Mouse (Mus musculus): Measurements from ENCODE around the gene Matk. TPM values are rescaled to one million over a fixed set of nuclear protein-coding genes. Genes with fewer than 3 reads are reported as not detected.

Matk gene
- polyA plus RNA-seq, 1 experiment from 2014 or later: 1.6 TPM

DNA sequence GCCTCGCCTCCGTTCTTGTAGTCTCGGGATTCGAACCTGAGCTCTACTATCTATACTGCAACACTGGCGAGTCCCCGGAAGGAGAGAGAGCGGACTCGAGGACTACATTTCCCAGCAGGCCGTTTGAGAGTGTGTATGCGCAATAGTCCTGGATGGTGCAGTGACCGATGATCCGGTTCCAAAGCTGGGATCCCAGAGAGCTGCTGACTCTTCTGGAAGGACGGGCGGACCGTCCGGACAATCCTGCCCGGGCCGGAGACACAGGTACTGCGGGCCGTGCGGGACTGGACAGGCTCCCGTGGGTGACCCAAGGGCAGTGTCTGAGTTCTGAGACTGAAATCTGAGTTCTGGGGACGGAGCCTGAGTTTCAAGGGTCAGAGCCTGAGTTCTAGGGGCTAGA is 15.3 kb downstream of the Matk start:
- peak overlapping the region; percentile 73 for H3K27ac ChIP-seq
- peak overlapping the region; percentile 78 for H3K4me3 ChIP-seq
- H3K9me3 ChIP-seq (replicated peaks): no peaks in the 10 kb centered on the region
- peak overlapping the region; percentile 87 for H3K9ac ChIP-seq
- H3K4me1 ChIP-seq (replicated peaks): peaks cover 24% of the 10 kb centered on the region
- 3% methylated on average over 23 of the region's 23 CpGs for WGBS
- peak; percentile 50 for ATAC-seq (replicated peaks; ENCODE audit: insufficient number of reproducible peaks, insufficient read depth, low FRiP score, low read depth)
- H3K4me2 ChIP-seq: peak overlapping the region; percentile 78
- no peaks in the 10 kb centered on the region for H3K27me3 ChIP-seq
- H3K36me3 ChIP-seq: peaks cover 38% of the 10 kb centered on the region

DNA sequence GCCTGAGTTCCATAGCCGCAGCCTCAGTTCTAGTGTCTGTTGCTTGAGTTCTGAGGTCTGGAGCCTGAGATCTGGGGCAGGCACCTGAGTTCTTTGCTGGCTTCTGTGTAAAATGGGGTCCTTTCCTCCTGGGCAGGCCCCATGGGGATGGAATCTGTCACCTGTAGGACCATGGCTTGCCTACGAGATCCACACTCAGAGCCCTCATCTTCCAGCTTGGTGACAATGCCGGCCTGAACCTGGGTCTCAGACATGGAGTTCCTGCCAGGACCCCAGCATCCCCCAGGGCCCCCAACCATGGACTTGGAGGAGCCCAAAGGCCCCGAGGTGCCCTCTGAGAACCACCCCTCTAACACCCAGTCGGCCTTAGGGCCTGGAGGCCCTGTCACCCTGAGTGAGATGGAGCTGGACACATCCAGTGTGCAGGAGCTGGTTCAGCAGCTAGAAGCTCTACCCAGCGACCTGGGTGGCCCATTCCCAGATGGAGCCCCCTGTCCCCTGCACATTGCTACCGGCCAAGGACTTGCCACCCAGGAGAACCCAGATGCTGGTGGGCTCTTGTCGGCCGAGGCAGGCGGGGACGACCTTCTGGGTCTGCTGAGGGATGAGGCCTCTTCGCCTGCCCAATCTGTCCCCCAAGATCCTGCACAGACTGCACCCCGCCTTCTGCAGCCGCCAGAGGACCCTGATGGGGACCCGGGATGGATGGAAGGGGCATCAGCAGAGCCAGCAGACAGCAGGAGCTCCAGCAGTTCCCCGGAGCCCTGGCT is 16.1 kb downstream of the Matk start:
- Histone ChIP-seq H3K4me3 (peak overlapping the region; percentile 78), H3K9me3 (replicated peaks) (no peaks in the 10 kb centered on the region), H3K9ac (peak overlapping the region; percentile 87), H3K4me2 (peak overlapping the region; percentile 78), H3K27me3 (no peaks in the 10 kb centered on the region), H3K36me3 (peaks cover 41% of the 10 kb centered on the region), H3K4me1 (replicated peaks) (peaks cover 24% of the 10 kb centered on the region), H3K27ac (peak overlapping the region; percentile 73)
- 76% methylated on average over 16 of the region's 16 CpGs for WGBS
- ATAC-seq (replicated peaks; ENCODE audit: insufficient number of reproducible peaks, insufficient read depth, low FRiP score, low read depth): no peak

DNA sequence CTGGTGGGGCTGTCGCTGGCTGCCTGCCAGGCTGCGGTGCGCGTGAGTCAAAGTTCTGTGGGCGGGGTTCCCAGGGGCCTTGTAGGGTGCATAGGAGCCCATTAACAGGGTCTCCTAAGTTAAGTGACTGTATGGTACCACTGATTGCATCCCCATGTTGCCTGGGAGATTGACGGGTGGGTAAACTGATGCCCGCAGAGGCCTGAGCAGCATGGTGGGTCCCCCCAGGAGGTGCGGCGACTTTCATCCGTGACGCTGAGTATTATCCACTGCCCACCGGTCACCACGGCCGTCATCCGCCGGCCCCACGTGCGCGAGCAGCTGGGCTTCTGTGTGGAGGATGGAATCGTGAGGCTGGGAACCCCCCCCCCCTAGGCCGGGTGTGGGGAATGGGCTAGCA is 19.6 kb downstream of the Matk start:
- Histone ChIP-seq H3K9ac (no peak overlapping the region), H3K4me1 (replicated peaks) (peaks cover 14% of the 10 kb centered on the region), H3K36me3 (peaks cover 37% of the 10 kb centered on the region), H3K27ac (no peak overlapping the region), H3K4me2 (no peak overlapping the region), H3K4me3 (no peak overlapping the region), H3K27me3 (0 out of 2 replicates have a peak, but pooled peaks cover 3% of the 10 kb centered on the region), H3K9me3 (replicated peaks) (no peaks in the 10 kb centered on the region)
- 91% methylated on average over 21 of the region's 21 CpGs for WGBS
- no peak for ATAC-seq (replicated peaks; ENCODE audit: insufficient number of reproducible peaks, insufficient read depth, low FRiP score, low read depth)

DNA sequence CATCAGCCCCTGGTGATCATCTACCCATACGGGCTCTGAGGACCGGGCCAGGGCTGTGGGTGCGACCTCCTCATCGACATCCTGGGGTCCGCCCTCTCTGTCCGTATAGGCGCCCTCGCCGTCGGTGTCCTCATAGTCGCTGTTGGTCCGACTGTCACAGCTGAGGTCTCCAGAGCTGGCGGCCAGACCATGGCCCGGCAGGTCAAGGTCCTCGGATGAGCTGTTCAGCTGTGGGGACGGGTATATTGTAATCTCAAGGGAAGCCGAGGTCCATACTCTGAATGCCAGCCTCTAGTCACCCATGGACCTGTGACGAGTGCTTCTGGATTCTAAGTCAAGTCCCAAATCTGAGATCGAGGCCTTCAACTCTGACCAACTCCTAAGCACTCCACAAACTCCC is 21.1 kb downstream of the Matk start:
- ATAC-seq (replicated peaks; ENCODE audit: insufficient number of reproducible peaks, insufficient read depth, low FRiP score, low read depth): no peak
- H3K9me3 ChIP-seq (replicated peaks): no peaks in the 10 kb centered on the region
- peaks cover 13% of the 10 kb centered on the region for H3K27me3 ChIP-seq
- H3K4me3 ChIP-seq: no peak overlapping the region
- no peak overlapping the region for H3K27ac ChIP-seq
- H3K4me2 ChIP-seq: no peak overlapping the region
- 91% methylated on average over 19 of the region's 19 CpGs for WGBS
- no peak overlapping the region for H3K9ac ChIP-seq
- peaks cover 6% of the 10 kb centered on the region for H3K4me1 ChIP-seq (replicated peaks)
- H3K36me3 ChIP-seq: peaks cover 37% of the 10 kb centered on the region

- Histone ChIP-seq H3K27me3 (peaks cover 42% of the 10 kb centered on the region), H3K27ac (no peak overlapping the region), H3K9me3 (replicated peaks) (no peaks in the 10 kb centered on the region), H3K4me1 (replicated peaks) (peaks cover 7% of the 10 kb centered on the region), H3K4me3 (no peak overlapping the region), H3K36me3 (peaks cover 12% of the 10 kb centered on the region), H3K4me2 (no peak overlapping the region), H3K9ac (no peak overlapping the region)
- 67% methylated on average over 22 of the region's 22 CpGs for WGBS
- ATAC-seq (replicated peaks; ENCODE audit: insufficient number of reproducible peaks, insufficient read depth, low FRiP score, low read depth): no peak
Observed at GRCm38 (mm10) chr10:81277676-81278075, 24.9 kb downstream of the Matk start.

- Histone ChIP-seq H3K27me3 (peaks cover 60% of the 10 kb centered on the region), H3K4me1 (replicated peaks) (peaks cover 7% of the 10 kb centered on the region), H3K27ac (no peak overlapping the region), H3K4me2 (no peak overlapping the region), H3K9me3 (replicated peaks) (no peaks in the 10 kb centered on the region), H3K4me3 (no peak overlapping the region), H3K9ac (no peak overlapping the region), H3K36me3 (no peaks in the 10 kb centered on the region)
- WGBS: 26% methylated on average over 10 of the region's 10 CpGs
- no peak for ATAC-seq (replicated peaks; ENCODE audit: insufficient number of reproducible peaks, insufficient read depth, low FRiP score, low read depth)
Observed at GRCm38 (mm10) chr10:81279496-81279895, 26.8 kb downstream of the Matk start.

DNA sequence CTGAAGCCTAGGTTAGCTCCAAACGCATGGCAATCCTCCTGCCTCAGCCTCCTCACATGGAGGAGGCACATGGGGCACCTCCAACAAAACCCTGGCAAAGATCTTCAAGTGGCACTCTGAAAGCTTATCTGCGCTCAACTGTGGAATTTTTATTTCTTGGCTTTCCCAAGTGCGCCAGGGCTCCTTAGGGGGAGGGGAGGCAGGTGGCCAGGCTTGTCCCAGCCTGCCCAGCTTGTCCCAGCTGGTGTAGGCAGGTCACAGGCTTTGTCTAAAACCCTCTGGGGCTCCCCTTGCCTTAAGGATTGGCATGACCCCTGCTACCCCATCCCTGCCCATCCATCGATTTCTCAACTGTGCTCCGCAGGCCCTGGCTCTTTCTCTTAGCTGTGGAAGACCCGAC is 31.5 kb downstream of the Matk start:
- H3K4me3 ChIP-seq: no peak overlapping the region
- no peaks in the 10 kb centered on the region for H3K36me3 ChIP-seq
- H3K9me3 ChIP-seq (replicated peaks): no peaks in the 10 kb centered on the region
- H3K27ac ChIP-seq: no peak overlapping the region
- no peak overlapping the region for H3K4me2 ChIP-seq
- peaks cover 18% of the 10 kb centered on the region for H3K4me1 ChIP-seq (replicated peaks)
- H3K9ac ChIP-seq: no peak overlapping the region
- H3K27me3 ChIP-seq: peaks cover 64% of the 10 kb centered on the region
- 50% methylated on average over 6 of the region's 6 CpGs for WGBS
- no peak for ATAC-seq (replicated peaks; ENCODE audit: insufficient number of reproducible peaks, insufficient read depth, low FRiP score, low read depth)

- Histone ChIP-seq H3K4me2 (peak overlapping the region; percentile 89), H3K27me3 (peaks cover 65% of the 10 kb centered on the region), H3K4me1 (replicated peaks) (peaks cover 16% of the 10 kb centered on the region), H3K36me3 (no peaks in the 10 kb centered on the region), H3K4me3 (peak overlapping the region; percentile 55; the same call in 1 of the 2 replicates), H3K9me3 (replicated peaks) (no peaks in the 10 kb centered on the region), H3K27ac (no peak overlapping the region), H3K9ac (no peak overlapping the region)
- ATAC-seq (replicated peaks; ENCODE audit: insufficient number of reproducible peaks, insufficient read depth, low FRiP score, low read depth): no peak; the same call in 1 of the 2 replicates
- 8% methylated on average over 17 of the region's 17 CpGs for WGBS
Observed at GRCm38 (mm10) chr10:81284719-81285118, 32.0 kb downstream of the Matk start.

GRCm38 (mm10) chr10:81285694-81286450 is 33.1 kb downstream of the Matk start:
- Histone ChIP-seq H3K36me3 (no peaks in the 10 kb centered on the region), H3K4me1 (replicated peaks) (peaks cover 21% of the 10 kb centered on the region), H3K27ac (no peak overlapping the region), H3K4me3 (peak overlapping the region; percentile 55), H3K4me2 (peak overlapping the region; percentile 89), H3K9me3 (replicated peaks) (no peaks in the 10 kb centered on the region), H3K9ac (peak overlapping the region; percentile 51), H3K27me3 (peaks cover 65% of the 10 kb centered on the region)
- peak; percentile 63 for ATAC-seq (replicated peaks; ENCODE audit: insufficient number of reproducible peaks, insufficient read depth, low FRiP score, low read depth)
- 2% methylated on average over 54 of the region's 54 CpGs for WGBS

GRCm38 (mm10) chr10:81286586-81286985 is 33.9 kb downstream of the Matk start:
- ATAC-seq (replicated peaks; ENCODE audit: insufficient number of reproducible peaks, insufficient read depth, low FRiP score, low read depth): no peak
- no peaks in the 10 kb centered on the region for H3K36me3 ChIP-seq
- H3K27me3 ChIP-seq: peaks cover 64% of the 10 kb centered on the region
- H3K4me2 ChIP-seq: no peak overlapping the region
- H3K9me3 ChIP-seq (replicated peaks): no peaks in the 10 kb centered on the region
- no peak overlapping the region for H3K4me3 ChIP-seq
- no peak overlapping the region for H3K27ac ChIP-seq
- no peak overlapping the region for H3K9ac ChIP-seq
- WGBS: 38% methylated on average over 6 of the region's 6 CpGs
- peaks cover 27% of the 10 kb centered on the region for H3K4me1 ChIP-seq (replicated peaks)

DNA sequence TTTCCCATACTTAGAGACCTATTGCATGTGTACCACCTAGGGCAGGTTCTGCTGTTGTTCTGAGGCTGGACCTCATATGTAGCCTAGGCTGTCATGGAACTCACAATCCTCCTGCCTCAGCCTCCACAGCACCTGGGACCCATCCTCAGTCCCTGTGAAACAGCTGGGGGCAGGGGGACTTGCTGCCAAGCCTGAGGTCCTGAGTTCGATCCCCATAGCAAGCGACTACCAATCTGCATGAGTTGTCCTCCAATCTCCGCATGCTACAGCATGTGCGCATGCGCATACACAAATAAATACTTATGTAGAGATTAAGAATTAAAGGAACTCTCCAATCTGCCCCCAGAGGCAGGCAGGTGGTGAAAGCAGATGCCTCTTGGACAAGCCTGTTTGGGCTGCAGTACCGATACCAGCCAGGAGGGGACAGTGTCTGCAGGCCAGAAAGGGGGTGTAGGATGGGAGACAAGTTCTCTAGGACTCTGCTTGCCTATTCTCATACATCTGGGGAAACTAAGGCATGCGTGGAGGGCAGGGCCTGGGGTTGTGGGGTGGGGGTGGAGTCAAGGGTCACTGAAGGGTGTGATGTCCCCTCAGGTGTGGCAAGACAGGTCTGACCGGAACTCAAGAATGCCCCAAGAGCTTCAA is 34.9 kb downstream of the Matk start:
- no peak overlapping the region for H3K9ac ChIP-seq
- H3K9me3 ChIP-seq (replicated peaks): no peaks in the 10 kb centered on the region
- no peak overlapping the region for H3K27ac ChIP-seq
- WGBS: 57% methylated on average over 8 of the region's 8 CpGs
- no peaks in the 10 kb centered on the region for H3K36me3 ChIP-seq
- H3K4me3 ChIP-seq: no peak overlapping the region
- H3K4me1 ChIP-seq (replicated peaks): peaks cover 28% of the 10 kb centered on the region
- H3K4me2 ChIP-seq: no peak overlapping the region
- H3K27me3 ChIP-seq: peaks cover 57% of the 10 kb centered on the region
- ATAC-seq (replicated peaks; ENCODE audit: insufficient number of reproducible peaks, insufficient read depth, low FRiP score, low read depth): no peak
